Mouse (Mus musculus) bone marrow, adult 2 months (tissue): Measurements from ENCODE around the gene Efna5.

ENCODE experiments used
- CTCF ChIP-seq: fragments of 200-500 bp; IDR thresholded peaks from 2 replicates; pipeline ENCODE4 v1.5.1; 2011; ENCODE audit warnings: low read length, control low read depth; ENCODE audit not compliant: control insufficient read depth, insufficient read depth
- POLR2A ChIP-seq: fragments of 200-500 bp; IDR thresholded peaks from 2 replicates; pipeline ENCODE4 v1.6.1; 2011; ENCODE audit warnings: low read depth, mild to moderate bottlenecking, control low read depth, low read length, borderline replicate concordance; ENCODE audit not compliant: control insufficient read depth

GRCm38 (mm10) chr17:62579618-62580017 is 301.5 kb downstream of the Efna5 start:
- TF ChIP-seq CTCF = no peak
- no peak for TF ChIP-seq POLR2A
